Mouse (Mus musculus): ENCODE measurements around the gene Calcr. TPM values are rescaled to one million over a fixed set of nuclear protein-coding genes. Genes with fewer than 3 reads are reported as not detected.
"Not testable (repeated sequence)": the region's sequence is repeated elsewhere in the genome, so short reads cannot be mapped to it uniquely, and the experiment has no call there.

The Calcr gene
- polyA plus RNA-seq (2015; fragmentation: Nextera tagmentation; extraction: Ambion mirVana) = 0.16 and 0.24 TPM in 2 replicates

DNA sequence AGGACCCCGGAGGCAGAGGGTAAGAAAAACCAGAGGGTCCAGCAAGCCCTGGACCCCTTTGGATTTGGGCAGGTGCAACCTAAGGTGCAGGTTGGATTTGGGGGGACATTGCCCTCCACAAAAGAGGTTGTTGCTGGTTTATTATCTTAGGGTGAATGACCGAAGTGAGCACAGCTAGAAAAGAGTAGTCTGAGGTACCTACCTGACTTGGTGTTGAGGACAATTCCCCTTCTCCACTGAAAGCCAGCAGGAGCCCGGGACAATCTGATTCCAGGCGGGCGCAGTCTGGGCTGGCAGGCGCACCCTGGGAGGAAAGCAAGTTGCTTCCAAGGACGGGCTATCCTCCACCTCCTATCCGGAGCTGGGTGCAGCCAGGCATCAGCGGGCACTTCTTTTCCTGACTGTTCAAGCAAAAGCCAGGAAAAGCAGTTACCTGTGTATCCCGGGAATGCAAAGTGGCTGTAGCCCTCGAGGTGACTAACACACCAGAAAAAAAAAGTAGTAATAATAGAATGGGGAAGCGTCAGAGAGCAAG is at the start of gene Calcr:
Gene Calcr, minus strand, starts transcription at position 485 of the 535 bp plus-strand sequence.
- peak within 1 kb of the TSS; percentile 96 for H3K4me2 ChIP-seq (replicated peaks)
- 7% methylated on average over 12 of the region's 12 CpGs for WGBS
- no peaks in the 10 kb centered on the region; the same call in 1 of the 2 replicates for H3K4me1 ChIP-seq (replicated peaks)
- H3K4me3 ChIP-seq (replicated peaks) = peak within 1 kb of the TSS; percentile 44
- no peak; the same call in 1 of the 2 replicates for ATAC-seq
- peaks cover 30% of the 10 kb centered on the region for H3K27me3 ChIP-seq (replicated peaks)
- no peak within 1 kb of the TSS for H3K27ac ChIP-seq
- no peaks in the 10 kb centered on the region for H3K9me3 ChIP-seq
- H3K9ac ChIP-seq = no peak within 1 kb of the TSS
- H3K36me3 ChIP-seq = no peaks in the 10 kb centered on the region

DNA sequence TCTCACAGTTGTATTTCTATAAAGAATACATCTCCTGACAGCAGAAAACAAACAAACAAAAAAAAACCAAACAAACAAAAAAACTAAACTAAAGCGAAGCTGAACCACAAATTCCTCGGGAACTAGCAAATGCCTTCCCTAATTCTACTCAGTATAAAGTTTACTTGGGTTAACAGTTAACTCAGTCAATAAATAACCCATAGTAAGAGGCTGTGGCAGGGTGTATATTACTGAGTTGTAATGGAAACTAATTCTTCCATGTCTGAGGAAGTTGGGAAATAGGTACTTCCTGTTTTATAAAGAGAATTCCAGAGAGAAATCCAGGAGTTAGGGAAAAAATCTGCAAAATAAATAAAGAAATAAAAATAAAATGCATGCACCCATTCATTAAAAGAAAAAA is 3.0 kb upstream of the Calcr start:
- peaks cover 30% of the 10 kb centered on the region for H3K27me3 ChIP-seq (replicated peaks)
- H3K9ac ChIP-seq = no peak overlapping the region
- H3K9me3 ChIP-seq = no peaks in the 10 kb centered on the region
- peak; percentile 55; the same call in 1 of the 2 replicates for ATAC-seq
- no peaks in the 10 kb centered on the region; the same call in 1 of the 2 replicates for H3K4me1 ChIP-seq (replicated peaks)
- WGBS = 52% methylated on average over 2 of the region's 2 CpGs
- H3K27ac ChIP-seq = no peak overlapping the region
- H3K4me2 ChIP-seq (replicated peaks) = no peak overlapping the region
- no peak overlapping the region for H3K4me3 ChIP-seq (replicated peaks)
- no peaks in the 10 kb centered on the region for H3K36me3 ChIP-seq

DNA sequence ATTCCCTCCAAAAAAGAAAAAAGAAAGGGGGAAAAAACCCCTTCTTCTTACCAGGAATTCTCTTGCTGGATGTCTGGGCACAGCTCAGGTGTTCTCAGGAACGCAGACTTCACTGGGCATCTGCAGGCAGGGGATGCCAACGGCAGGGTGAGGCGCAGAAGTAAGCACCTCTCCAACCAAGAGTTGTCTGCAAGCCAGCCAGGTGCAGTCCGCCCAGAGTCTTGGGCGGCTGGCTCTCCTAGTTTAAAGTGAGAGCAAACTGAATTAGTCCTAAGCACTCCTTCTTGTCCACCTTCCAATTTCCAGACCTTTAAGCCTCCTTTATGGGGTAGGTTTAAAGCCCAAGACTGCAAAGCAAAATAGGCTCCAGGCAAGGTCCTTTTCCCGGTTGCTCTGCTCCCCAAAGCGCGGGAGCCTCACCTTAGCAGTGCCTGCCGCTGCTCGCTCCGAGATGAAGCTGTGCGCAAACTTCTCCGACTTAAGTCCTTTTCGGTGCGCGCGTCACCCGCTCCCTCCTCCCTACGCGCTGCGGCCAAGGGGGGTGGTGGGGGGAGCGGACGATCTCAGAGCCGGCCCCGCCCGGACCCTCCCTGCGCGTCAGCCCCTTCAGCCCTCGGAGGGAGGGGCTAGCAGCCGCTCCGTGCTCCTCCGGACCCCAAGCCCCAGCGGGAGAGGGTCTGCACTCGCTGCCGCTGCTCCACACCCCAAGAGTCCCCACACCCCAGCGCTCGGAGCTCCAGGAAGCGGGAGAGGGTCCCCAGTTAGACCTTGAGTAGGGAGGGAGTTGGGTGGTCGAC is 1.1 kb downstream of the Calcr start:
- H3K36me3 ChIP-seq = no peaks in the 10 kb centered on the region
- ATAC-seq = peak; percentile 63
- under 1% methylated on average over 39 of the region's 39 CpGs for WGBS
- peak overlapping the region; percentile 96 for H3K4me2 ChIP-seq (replicated peaks)
- H3K27ac ChIP-seq = no peak overlapping the region
- peak overlapping the region; percentile 44 for H3K4me3 ChIP-seq (replicated peaks)
- no peak overlapping the region for H3K9ac ChIP-seq
- no peaks in the 10 kb centered on the region; the same call in 1 of the 2 replicates for H3K4me1 ChIP-seq (replicated peaks)
- H3K9me3 ChIP-seq = no peaks in the 10 kb centered on the region
- peaks cover 30% of the 10 kb centered on the region for H3K27me3 ChIP-seq (replicated peaks)

DNA sequence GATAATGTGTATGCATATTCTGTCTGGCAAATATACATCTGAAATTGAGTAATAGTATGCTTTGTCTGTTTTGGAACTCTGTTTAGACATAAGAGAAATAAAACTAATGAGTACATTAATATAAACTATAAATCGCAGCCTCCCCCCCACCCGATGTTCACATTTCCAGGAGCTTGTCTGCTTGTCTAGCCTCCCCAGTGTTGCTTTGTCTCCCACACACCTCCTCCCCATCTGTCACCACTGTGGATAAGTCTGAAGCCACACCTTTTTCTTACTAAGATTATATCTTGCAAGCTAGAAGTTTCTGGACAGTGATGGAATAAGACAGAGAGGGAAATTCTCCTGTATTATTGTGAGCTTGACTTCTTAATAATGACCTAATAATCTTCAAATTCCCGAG is 12.9 kb downstream of the Calcr start:
- no peaks in the 10 kb centered on the region for H3K9me3 ChIP-seq
- 72% methylated on average over 3 of the region's 3 CpGs for WGBS
- H3K4me1 ChIP-seq (replicated peaks) = no peaks in the 10 kb centered on the region
- H3K36me3 ChIP-seq = no peaks in the 10 kb centered on the region
- no peak overlapping the region for H3K4me2 ChIP-seq (replicated peaks)
- no peaks in the 10 kb centered on the region for H3K27me3 ChIP-seq (replicated peaks)
- no peak overlapping the region for H3K9ac ChIP-seq
- H3K27ac ChIP-seq = no peak overlapping the region
- no peak overlapping the region for H3K4me3 ChIP-seq (replicated peaks)
- ATAC-seq = no peak

DNA sequence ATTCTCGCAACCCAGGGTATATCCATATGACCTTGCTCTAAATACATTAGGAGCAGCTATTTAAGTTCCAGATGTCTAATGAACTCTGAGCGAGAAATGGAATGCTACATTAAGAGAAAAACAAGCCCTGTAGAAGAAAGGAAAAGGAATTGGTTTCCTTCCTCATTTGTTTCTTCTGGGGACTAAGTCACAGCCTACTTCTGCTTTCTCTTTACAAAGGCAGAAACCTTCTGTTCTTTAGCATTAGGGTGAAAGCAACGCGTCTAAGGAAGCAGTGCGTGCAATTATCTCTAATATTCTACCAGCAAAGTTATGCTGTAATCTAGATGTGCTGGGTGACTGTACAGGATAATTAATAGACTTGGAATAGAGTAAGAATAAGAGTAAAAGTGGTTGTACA is 14.9 kb downstream of the Calcr start:
- no peak for ATAC-seq
- Histone ChIP-seq H3K4me1 (replicated peaks) (no peaks in the 10 kb centered on the region), H3K9me3 (no peaks in the 10 kb centered on the region), H3K27ac (no peak overlapping the region), H3K4me3 (replicated peaks) (no peak overlapping the region), H3K9ac (no peak overlapping the region), H3K27me3 (replicated peaks) (no peaks in the 10 kb centered on the region), H3K4me2 (replicated peaks) (no peak overlapping the region), H3K36me3 (no peaks in the 10 kb centered on the region)
- 85% methylated on average over 5 of the region's 5 CpGs for WGBS

DNA sequence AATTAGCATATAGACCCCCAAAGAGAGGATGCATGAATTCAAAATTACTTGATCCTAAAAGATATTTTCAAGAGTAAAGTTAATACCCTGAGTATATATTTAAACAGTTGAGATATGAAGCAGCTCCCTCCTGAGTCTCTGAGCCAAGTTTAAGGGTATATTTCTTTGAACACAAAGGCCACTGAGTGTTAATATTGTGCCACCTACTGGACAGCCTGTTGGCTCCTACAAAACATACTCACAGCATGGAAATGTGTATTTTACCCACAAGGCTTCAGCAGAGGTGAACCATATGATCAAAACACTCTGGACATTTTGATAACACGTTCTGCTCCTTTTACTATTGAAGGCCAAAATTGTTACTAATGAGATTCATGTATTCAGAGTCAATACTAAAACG is 19.0 kb downstream of the Calcr start:
- H3K27me3 ChIP-seq (replicated peaks) = no peaks in the 10 kb centered on the region
- H3K9ac ChIP-seq = no peak overlapping the region
- no peak for ATAC-seq
- 35% methylated on average over 2 of the region's 2 CpGs for WGBS
- H3K4me1 ChIP-seq (replicated peaks) = no peaks in the 10 kb centered on the region
- H3K36me3 ChIP-seq = no peaks in the 10 kb centered on the region
- H3K4me2 ChIP-seq (replicated peaks) = no peak overlapping the region
- H3K9me3 ChIP-seq = no peaks in the 10 kb centered on the region
- no peak overlapping the region for H3K4me3 ChIP-seq (replicated peaks)
- no peak overlapping the region for H3K27ac ChIP-seq

DNA sequence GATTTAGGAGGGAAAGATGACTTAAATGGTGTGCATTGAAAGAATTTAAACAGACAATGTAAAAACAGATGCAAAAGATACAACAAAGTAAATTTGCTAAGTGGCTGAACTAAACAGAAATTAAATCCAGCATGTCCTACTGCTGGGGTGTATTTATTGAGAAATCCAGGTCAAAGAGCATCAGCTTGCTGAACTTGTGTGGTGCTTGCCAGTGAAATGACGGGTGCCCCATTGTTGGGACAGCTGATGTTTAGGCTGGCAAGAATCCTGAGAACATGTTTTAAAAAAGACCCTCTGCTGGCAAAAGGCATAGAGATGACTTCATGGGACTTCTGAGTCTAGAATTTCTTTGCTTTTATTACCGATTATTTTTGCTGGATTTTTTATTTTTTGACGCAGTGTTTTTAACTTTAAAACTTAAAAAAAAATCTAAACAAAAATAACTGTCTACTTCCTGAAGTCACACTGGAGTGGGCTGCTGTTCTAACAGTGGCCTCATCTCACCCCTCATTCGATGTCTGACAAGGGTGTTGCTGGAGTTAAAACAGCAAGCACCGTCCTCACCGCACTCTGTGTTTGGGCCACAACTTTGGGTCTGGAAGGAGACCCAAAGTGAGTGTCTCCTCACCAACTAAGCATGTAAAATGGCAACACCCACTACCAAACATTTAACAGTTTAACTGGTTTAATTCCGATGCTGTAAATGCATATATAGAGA is 22.4 kb downstream of the Calcr start:
- no peaks in the 10 kb centered on the region for H3K9me3 ChIP-seq
- H3K9ac ChIP-seq = no peak overlapping the region
- no peak overlapping the region for H3K4me2 ChIP-seq (replicated peaks)
- H3K4me3 ChIP-seq (replicated peaks) = no peak overlapping the region
- H3K27ac ChIP-seq = no peak overlapping the region
- H3K36me3 ChIP-seq = no peaks in the 10 kb centered on the region
- H3K4me1 ChIP-seq (replicated peaks) = no peaks in the 10 kb centered on the region
- 77% methylated on average over 7 of the region's 7 CpGs for WGBS
- no peak for ATAC-seq
- H3K27me3 ChIP-seq (replicated peaks) = no peaks in the 10 kb centered on the region

DNA sequence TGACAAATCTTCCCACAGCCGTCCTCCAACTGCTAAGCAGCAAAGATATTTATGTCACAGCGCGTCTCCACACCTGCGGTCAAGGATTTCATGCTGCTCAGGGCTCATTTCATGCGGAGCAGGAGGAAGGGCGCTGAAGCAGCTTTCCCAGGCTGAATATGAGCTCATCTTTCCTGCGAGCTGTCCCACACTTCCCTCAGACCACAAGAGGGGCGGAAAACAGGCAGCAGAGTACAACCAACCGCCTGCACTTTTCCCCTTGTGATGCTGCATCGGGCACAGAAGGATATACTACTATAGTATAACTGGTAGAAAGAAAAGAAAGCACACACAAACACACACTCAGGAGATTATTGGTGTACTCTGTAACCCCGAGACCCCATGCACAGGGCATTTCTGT is 23.2 kb downstream of the Calcr start:
- no peaks in the 10 kb centered on the region for H3K36me3 ChIP-seq
- H3K9me3 ChIP-seq = no peaks in the 10 kb centered on the region
- 51% methylated on average over 11 of the region's 11 CpGs for WGBS
- H3K27ac ChIP-seq = no peak overlapping the region
- no peak overlapping the region for H3K4me3 ChIP-seq (replicated peaks)
- H3K4me2 ChIP-seq (replicated peaks) = no peak overlapping the region
- H3K4me1 ChIP-seq (replicated peaks) = no peaks in the 10 kb centered on the region
- H3K27me3 ChIP-seq (replicated peaks) = no peaks in the 10 kb centered on the region
- H3K9ac ChIP-seq = no peak overlapping the region
- no peak for ATAC-seq

DNA sequence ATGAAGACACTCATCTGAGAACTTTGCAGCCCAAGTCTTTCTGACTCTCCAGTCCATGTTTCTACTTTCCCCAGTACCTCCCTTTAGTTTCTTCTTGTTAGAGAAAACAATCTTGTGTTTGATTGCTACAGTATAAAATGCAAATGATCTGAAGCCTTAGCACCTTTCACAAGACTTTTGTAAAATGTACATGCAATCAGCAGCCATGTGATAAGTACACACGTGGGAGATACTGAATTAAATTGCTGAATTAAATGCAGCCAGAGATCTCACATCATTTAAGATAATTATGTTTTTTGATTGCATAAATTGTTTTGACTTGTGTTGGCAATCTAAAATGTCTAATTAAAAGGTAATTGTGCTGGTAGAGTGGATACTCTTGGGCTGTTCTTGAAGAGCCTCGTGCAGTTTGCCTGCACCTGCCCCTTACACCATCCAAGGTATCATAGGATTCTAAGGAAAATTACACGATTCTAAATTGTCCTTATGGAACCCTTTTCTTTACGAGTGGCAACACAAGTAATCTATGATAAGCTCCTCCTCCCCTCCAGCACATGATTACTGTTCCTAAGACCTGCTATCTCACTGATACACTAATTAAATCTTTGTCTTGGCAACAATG is 34.2 kb downstream of the Calcr start:
- Histone ChIP-seq H3K4me3 (replicated peaks) (no peak overlapping the region), H3K4me2 (replicated peaks) (no peak overlapping the region), H3K9me3 (no peaks in the 10 kb centered on the region), H3K4me1 (replicated peaks) (no peaks in the 10 kb centered on the region), H3K36me3 (no peaks in the 10 kb centered on the region), H3K27ac (no peak overlapping the region), H3K9ac (no peak overlapping the region), H3K27me3 (replicated peaks) (no peaks in the 10 kb centered on the region)
- 76% methylated on average over 4 of the region's 4 CpGs for WGBS
- no peak for ATAC-seq

DNA sequence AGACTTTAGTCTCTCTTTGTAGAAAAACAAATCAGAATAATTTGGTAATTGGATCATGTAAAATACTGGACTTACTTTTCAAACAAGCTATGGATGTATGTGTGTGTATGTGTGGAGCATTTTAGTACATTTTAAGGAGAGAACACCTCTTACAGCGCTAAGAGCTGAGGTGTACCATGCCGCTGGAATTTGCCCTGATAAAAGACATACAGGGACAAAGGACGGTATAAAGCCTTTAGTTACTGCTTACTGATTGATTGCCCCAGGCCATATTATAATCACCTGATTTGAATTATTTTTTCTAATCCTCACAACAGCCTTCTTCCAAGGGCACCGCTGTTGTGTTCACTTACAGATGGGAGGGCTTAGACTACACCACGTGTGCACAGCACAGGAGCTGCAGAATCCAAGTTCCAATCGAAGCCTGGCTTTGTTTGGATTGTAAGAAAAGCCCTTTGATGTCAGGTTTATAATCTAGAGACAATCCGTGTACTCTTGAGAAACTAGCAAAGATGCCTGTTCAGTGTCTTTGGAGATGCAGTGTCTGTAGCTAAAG is 76.3 kb downstream of the Calcr start:
- Histone ChIP-seq H3K4me1 (replicated peaks) (no peaks in the 10 kb centered on the region), H3K9me3 (no peaks in the 10 kb centered on the region), H3K4me3 (replicated peaks) (no peak overlapping the region), H3K9ac (no peak overlapping the region), H3K36me3 (no peaks in the 10 kb centered on the region), H3K4me2 (replicated peaks) (no peak overlapping the region), H3K27me3 (replicated peaks) (no peaks in the 10 kb centered on the region), H3K27ac (no peak overlapping the region)
- no peak for ATAC-seq
- WGBS = 62% methylated on average over 7 of the region's 7 CpGs

DNA sequence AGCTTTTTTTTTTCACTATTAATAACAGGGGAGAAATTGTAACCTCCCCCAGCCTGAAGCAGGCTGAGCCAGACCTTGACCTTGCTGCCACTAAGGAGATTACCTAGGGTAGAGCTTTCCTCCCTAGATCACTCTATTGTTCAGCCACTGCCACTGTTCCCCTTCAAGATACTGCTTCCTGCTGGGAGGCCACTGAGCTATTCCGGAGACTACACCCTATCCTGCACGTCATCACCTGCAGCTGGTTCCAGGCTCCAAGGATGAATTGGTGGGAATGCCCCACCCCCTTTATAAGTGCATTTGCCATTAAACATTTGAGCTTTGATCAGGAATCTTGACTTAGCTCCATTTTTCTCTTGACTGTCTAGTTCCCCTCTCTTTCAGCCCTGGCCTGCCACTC is 86.2 kb downstream of the Calcr start:
- ATAC-seq; H3K27me3 ChIP-seq (replicated peaks): not testable (repeated sequence)
- WGBS = 44% methylated on average over 2 of the region's 2 CpGs

DNA sequence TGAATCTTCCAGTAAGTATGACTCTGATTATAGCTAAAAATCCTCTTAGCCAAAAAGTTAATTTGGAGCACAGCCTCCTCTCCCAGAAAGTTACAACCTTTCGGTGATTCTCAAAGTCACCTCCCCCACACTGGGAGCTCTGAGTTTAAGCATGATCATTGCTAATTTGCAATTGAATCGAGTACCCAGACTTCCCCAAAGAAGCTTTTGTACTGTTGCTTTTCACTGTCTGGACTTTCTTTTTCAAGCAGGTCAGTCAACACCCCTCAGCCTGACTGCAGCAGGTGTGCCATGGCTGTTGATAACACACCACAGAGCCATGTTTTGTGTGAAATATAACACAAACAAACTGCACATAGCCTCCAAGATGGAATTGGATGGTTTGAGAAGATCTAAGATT is 86.7 kb downstream of the Calcr start:
- WGBS = 79% methylated on average over 2 of the region's 2 CpGs
- no peaks in the 10 kb centered on the region for H3K36me3 ChIP-seq
- no peaks in the 10 kb centered on the region for H3K27me3 ChIP-seq (replicated peaks)
- H3K4me1 ChIP-seq (replicated peaks) = no peaks in the 10 kb centered on the region
- no peak overlapping the region for H3K27ac ChIP-seq
- no peak for ATAC-seq
- no peak overlapping the region for H3K9ac ChIP-seq
- no peaks in the 10 kb centered on the region for H3K9me3 ChIP-seq
- H3K4me2 ChIP-seq (replicated peaks) = no peak overlapping the region
- no peak overlapping the region for H3K4me3 ChIP-seq (replicated peaks)

More for the DNA sequence above, 86.2 kb downstream of the Calcr start:
- not testable (repeated sequence) for H3K9ac ChIP-seq; H3K36me3 ChIP-seq; H3K27ac ChIP-seq; H3K4me1 ChIP-seq (replicated peaks); H3K9me3 ChIP-seq; H3K4me3 ChIP-seq (replicated peaks); H3K4me2 ChIP-seq (replicated peaks)

Measured in intestine, embryonic 15.5 days (tissue).